Mouse (Mus musculus) cortical plate, adult 2 months (tissue): ENCODE results near the gene Sstr2.

Experiments used
- CTCF ChIP-seq: fragments of 200-500 bp; IDR thresholded peaks from 2 replicates; pipeline ENCODE4 v1.5.1; 2011; ENCODE audit warnings: mild to moderate bottlenecking, control low read depth, low read length; ENCODE audit not compliant: insufficient read depth; ENCODE audit errors: extremely low read depth
- POLR2A ChIP-seq: fragments of 200-500 bp; IDR thresholded peaks from 2 replicates; pipeline ENCODE4 v1.6.1; 2011; ENCODE audit warnings: mild to moderate bottlenecking, low read length, control low read depth; ENCODE audit not compliant: insufficient read depth; ENCODE audit errors: extremely low read depth

GRCm38 (mm10) chr11:113648152-113648551 lies 29.0 kb downstream of the Sstr2 start:
- TF ChIP-seq POLR2A = no peak
- TF ChIP-seq CTCF = peak; percentile 80
